ENCODE assay signal across 2 mouse cellular contexts in the genomic region with DNA sequence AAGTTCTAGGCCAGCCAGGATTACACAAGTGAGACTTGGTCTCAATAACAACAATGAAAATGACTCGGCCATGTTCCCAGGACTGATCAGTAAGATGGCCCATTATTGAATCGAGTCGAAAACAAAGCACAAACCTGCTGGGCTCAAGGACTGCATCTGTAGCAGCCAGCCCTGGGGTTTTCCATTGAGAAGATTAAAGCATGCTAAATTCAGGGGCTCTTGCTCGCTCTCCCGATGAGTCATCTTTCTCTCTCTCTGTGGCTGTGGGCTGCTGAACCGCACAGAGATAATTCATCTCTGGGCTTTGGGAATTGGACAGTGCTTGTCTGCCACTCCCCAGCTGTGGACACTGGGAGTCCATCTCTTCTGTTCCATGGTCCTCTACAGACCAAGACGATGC.
TF ChIP-seq lines count a peak whose summit lies in the region.

No protein-coding gene starts in this region.

TF ChIP-seq in MEL, 35 proteins besides CTCF, POLR2A, EP300 and RAD21:
- TF ChIP-seq BHLHE40 (IDR thresholded peaks at IDR 0.05; ENCODE audit: borderline replicate concordance, low read depth, low read length) (no peak), UBTF (IDR thresholded peaks at IDR 0.05; ENCODE audit: borderline replicate concordance, insufficient read depth, low read depth, low read length) (no peak), JUND (IDR thresholded peaks at IDR 0.05; ENCODE audit: low read depth, low read length) (peak; percentile 69; the same call in 1 of the 2 replicates), MAFK (IDR thresholded peaks at IDR 0.05; ENCODE audit: borderline replicate concordance, low read depth, low read length) (no peak), GATA1 (IDR thresholded peaks at IDR 0.05; ENCODE audit: low read depth, low read length) (peak; percentile 27; the same call in 1 of the 2 replicates)

TF ChIP-seq in myocyte, 11 proteins besides CTCF, POLR2A, EP300 and RAD21:
- TF ChIP-seq TCF3 (IDR thresholded peaks at IDR 0.05; ENCODE audit: insufficient read length, low read depth) = no peak
- TF ChIP-seq MAX (IDR thresholded peaks at IDR 0.05; ENCODE audit: low read depth) = no peak
- no peak for TF ChIP-seq TCF12 (IDR thresholded peaks at IDR 0.05; ENCODE audit: insufficient read depth, poor library complexity, severe bottlenecking)
- TF ChIP-seq MYOG (IDR thresholded peaks at IDR 0.05; ENCODE audit: control insufficient read depth in 1 of 3, insufficient read depth in 1 of 3, insufficient read length in 2 of 3, low read depth in 2 of 3) = no peak
- no peak for TF ChIP-seq USF1 (IDR thresholded peaks at IDR 0.05; ENCODE audit: low read depth)
- no peak for TF ChIP-seq SRF (IDR thresholded peaks at IDR 0.05; ENCODE audit: control insufficient read depth, insufficient read length, low read depth)
- no peak for TF ChIP-seq MYOD1 (IDR thresholded peaks at IDR 0.05; ENCODE audit: control insufficient read depth in 1 of 3, insufficient read length in 2 of 3, low read depth in 2 of 3)
- TF ChIP-seq CEBPB (IDR thresholded peaks at IDR 0.05; ENCODE audit: insufficient read depth, poor library complexity, severe bottlenecking) = no peak
- TF ChIP-seq REST (IDR thresholded peaks at IDR 0.05; ENCODE audit: insufficient read depth, insufficient read length) = no peak
- no peak for TF ChIP-seq E2F4 (IDR thresholded peaks at IDR 0.05; ENCODE audit: insufficient read depth)
- no peak for TF ChIP-seq POLR2AphosphoS2 (IDR thresholded peaks at IDR 0.05; ENCODE audit: insufficient read length, low read depth)
